Mouse (Mus musculus): ENCODE measurements around the gene Icam4.

The Icam4 gene

GRCm38 (mm10) chr9:21011846-21012312, 17.3 kb upstream of the Icam4 start:
- DNase-seq (ENCODE audit: low spot score): no peak

- no peak for DNase-seq (ENCODE audit: low spot score)
Measured at GRCm38 (mm10) chr9:21012368-21012767, 16.8 kb upstream of the Icam4 start.

GRCm38 (mm10) chr9:21014691-21015570, 14.2 kb upstream of the Icam4 start:
- peak; percentile 61 for DNase-seq (ENCODE audit: low spot score)

GRCm38 (mm10) chr9:21015571-21016130, 13.5 kb upstream of the Icam4 start, which contains the start of gene Icam1:
Gene Icam1 (plus strand): TSS chr9:21015985.
- DNase-seq (ENCODE audit: low spot score): peak; percentile 73

- DNase-seq (ENCODE audit: low spot score): no peak
Measured at GRCm38 (mm10) chr9:21016331-21017176, 12.6 kb upstream of the Icam4 start.

- DNase-seq (ENCODE audit: low spot score): no peak
Measured at GRCm38 (mm10) chr9:21017177-21017575, 12.0 kb upstream of the Icam4 start.

GRCm38 (mm10) chr9:21018600-21018999, 10.6 kb upstream of the Icam4 start:
- DNase-seq (ENCODE audit: low spot score): no peak

GRCm38 (mm10) chr9:21021363-21021762, 7.8 kb upstream of the Icam4 start:
- no peak for DNase-seq (ENCODE audit: low spot score)

GRCm38 (mm10) chr9:21022288-21022687, 6.9 kb upstream of the Icam4 start:
- no peak for DNase-seq (ENCODE audit: low spot score)

GRCm38 (mm10) chr9:21022726-21023125, 6.4 kb upstream of the Icam4 start:
- DNase-seq (ENCODE audit: low spot score): no peak

- DNase-seq (ENCODE audit: low spot score): no peak
Measured at GRCm38 (mm10) chr9:21025258-21025810, 3.8 kb upstream of the Icam4 start.

- no peak for DNase-seq (ENCODE audit: low spot score)
Measured at GRCm38 (mm10) chr9:21026849-21027248, 2.3 kb upstream of the Icam4 start.

- no peak for DNase-seq (ENCODE audit: low spot score)
Measured at GRCm38 (mm10) chr9:21027774-21028290, 1.3 kb upstream of the Icam4 start.

GRCm38 (mm10) chr9:21028560-21029110, 538 bp upstream of the Icam4 start:
- DNase-seq (ENCODE audit: low spot score): no peak

- DNase-seq (ENCODE audit: low spot score): no peak
Measured at GRCm38 (mm10) chr9:21030055-21030600, 955 bp downstream of the Icam4 start.

GRCm38 (mm10) chr9:21030781-21031250, 1.6 kb downstream of the Icam4 start:
- peak; percentile 69 for DNase-seq (ENCODE audit: low spot score)

GRCm38 (mm10) chr9:21031251-21031895, 2.2 kb downstream of the Icam4 start:
- DNase-seq (ENCODE audit: low spot score): peak; percentile 53

- DNase-seq (ENCODE audit: low spot score): no peak
Measured at GRCm38 (mm10) chr9:21031896-21032351, 2.8 kb downstream of the Icam4 start, which contains the start of gene Icam5. Gene Icam5 (plus strand): TSS chr9:21032073.

- no peak for DNase-seq (ENCODE audit: low spot score)
Measured at GRCm38 (mm10) chr9:21032491-21032890, 3.3 kb downstream of the Icam4 start.

GRCm38 (mm10) chr9:21033136-21033535, 4.0 kb downstream of the Icam4 start:
- DNase-seq (ENCODE audit: low spot score): peak; percentile 82
